Mouse (Mus musculus) ES-Bruce4 (cell line): ENCODE measurements at regions not wholly inside any gene's neighbourhood (a gene's known extent, or its start where the extent isn't known, plus 50 kb on each side); places are given as distances from the start of the nearest gene placed in this dataset.

ENCODE experiments used
- H3K27ac ChIP-seq: 2 replicates; pipeline ENCODE4 v1.5.1; 2012; ENCODE audit warnings: low read length, inconsistent platforms; ENCODE audit not compliant: insufficient read depth
- H3K27me3 ChIP-seq: 2 replicates; pipeline ENCODE4 v1.6.1; 2012; ENCODE audit warnings: mild to moderate bottlenecking, low read length, inconsistent platforms; ENCODE audit not compliant: control insufficient read depth, poor library complexity, insufficient read depth, severe bottlenecking
- H3K36me3 ChIP-seq: 2 replicates; pipeline ENCODE4 v1.6.1; 2012; ENCODE audit warnings: inconsistent platforms, mild to moderate bottlenecking, low read length, moderate library complexity; ENCODE audit not compliant: control insufficient read depth, poor library complexity, insufficient read depth, severe bottlenecking
- H3K4me1 ChIP-seq: one replicate; pipeline ENCODE4 v1.8.1; 2011; ENCODE audit warnings: low read length; ENCODE audit not compliant: control insufficient read depth, insufficient read depth
- H3K4me3 ChIP-seq: 2 replicates; pipeline ENCODE4 v1.5.1; 2011; ENCODE audit warnings: low read depth, mild to moderate bottlenecking, low read length
- H3K9ac ChIP-seq: 2 replicates; pipeline ENCODE4 v1.6.1; 2012; ENCODE audit warnings: low read depth, mild to moderate bottlenecking, inconsistent platforms; ENCODE audit not compliant: poor library complexity, severe bottlenecking
- H3K9me3 ChIP-seq: replicated peaks from 2 replicates; pipeline ENCODE4 v1.6.1; 2012; ENCODE audit warnings: mild to moderate bottlenecking, low read length, inconsistent platforms; ENCODE audit not compliant: control insufficient read depth, poor library complexity, insufficient read depth, severe bottlenecking
- CTCF ChIP-seq: IDR thresholded peaks from one replicate; pipeline ENCODE4 v1.8.1; 2011; ENCODE audit warnings: low read depth, low read length
- EP300 ChIP-seq: IDR thresholded peaks from 2 replicates; pipeline ENCODE4 v1.6.1; 2011; ENCODE audit warnings: low read depth, low read length; ENCODE audit not compliant: insufficient read depth
- POLR2A ChIP-seq: IDR thresholded peaks from one replicate; pipeline ENCODE4 v1.8.1; 2011; ENCODE audit warnings: low read length; ENCODE audit not compliant: insufficient read depth

- no peaks in the 10 kb centered on the region for H3K27me3 ChIP-seq
- H3K4me3 ChIP-seq = no peak overlapping the region
- H3K4me1 ChIP-seq = no peaks in the 10 kb centered on the region
- TF ChIP-seq CTCF = no peak
- H3K9me3 ChIP-seq = no peaks in the 10 kb centered on the region
- no peak overlapping the region for H3K27ac ChIP-seq
- H3K9ac ChIP-seq = no peak overlapping the region
- H3K36me3 ChIP-seq = no peaks in the 10 kb centered on the region
Measured at GRCm38 (mm10) chr8:41556819-41557218, 139.9 kb upstream of the Frg1 start.

DNA sequence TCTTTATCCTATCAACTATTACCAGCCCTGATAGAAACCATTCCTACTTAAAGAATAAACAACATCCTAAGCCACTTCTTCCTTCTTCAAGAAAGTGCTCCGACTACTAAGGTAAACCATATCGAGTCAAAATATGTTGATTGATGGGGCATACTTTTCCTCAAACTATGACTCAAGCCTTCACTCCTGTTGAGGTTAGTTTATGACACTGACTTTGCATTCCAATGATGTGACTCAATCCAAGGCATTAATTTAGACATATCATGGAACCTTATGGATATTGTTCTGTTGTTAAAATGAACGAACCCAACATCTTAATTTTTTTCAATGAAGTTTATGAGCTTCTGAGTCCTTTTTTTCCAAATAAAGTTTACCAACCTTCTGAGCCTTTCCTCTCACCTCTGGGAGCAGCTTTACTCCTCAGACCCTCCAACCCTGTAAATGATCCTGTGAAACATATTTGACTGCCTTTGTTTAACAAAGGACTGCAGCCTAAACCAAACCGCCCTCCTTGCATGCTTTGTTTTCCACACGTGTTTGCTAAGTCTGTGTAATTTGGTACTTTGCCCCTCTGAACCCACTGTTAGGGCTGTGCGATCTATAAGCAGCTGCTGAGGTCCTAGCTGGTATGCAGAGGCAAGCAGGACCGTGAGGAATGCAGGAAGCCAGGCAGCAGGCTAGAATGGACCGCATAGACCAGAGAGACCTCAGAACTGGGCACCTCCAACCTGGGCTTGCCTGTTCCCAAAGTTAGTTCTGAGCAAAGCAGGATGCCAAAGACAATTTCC is 136.1 kb upstream of the Frg1 start:
- H3K4me3 ChIP-seq = no peak overlapping the region
- no peaks in the 10 kb centered on the region for H3K9me3 ChIP-seq
- no peaks in the 10 kb centered on the region for H3K27me3 ChIP-seq
- TF ChIP-seq EP300 (no peak), POLR2A (no peak), CTCF (no peak)
- no peak overlapping the region for H3K27ac ChIP-seq
- H3K36me3 ChIP-seq = no peaks in the 10 kb centered on the region
- H3K4me1 ChIP-seq = no peaks in the 10 kb centered on the region
- H3K9ac ChIP-seq = no peak overlapping the region

DNA sequence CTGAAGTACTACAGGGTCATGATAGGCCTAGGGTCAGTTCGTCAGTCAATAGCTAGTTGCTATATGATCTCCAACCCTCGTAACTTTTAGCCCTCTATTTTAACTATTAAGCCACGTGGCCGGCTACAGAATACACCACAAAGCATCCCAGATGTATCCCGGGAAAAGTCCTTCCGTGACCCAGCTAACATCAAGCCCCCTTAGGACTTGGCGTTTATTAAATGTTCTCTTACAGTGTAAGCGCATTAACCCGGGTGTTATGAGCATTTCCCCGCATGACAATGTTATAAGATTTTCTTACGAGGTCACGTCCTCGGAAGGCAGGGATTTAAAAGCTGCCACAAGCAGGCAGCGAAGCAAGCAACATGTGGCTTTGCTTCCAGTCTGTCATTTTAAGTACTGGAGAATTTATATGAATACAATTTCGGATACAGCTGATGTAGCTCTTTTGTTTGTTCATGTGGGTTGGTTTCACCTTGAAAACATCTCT is 135.1 kb upstream of the Frg1 start:
- Histone ChIP-seq H3K27me3 (no peaks in the 10 kb centered on the region), H3K36me3 (no peaks in the 10 kb centered on the region), H3K9ac (no peak overlapping the region), H3K9me3 (no peaks in the 10 kb centered on the region), H3K4me1 (no peaks in the 10 kb centered on the region), H3K27ac (no peak overlapping the region), H3K4me3 (no peak overlapping the region)
- TF ChIP-seq POLR2A (no peak), CTCF (no peak)

- TF ChIP-seq EP300 (no peak), CTCF (no peak), POLR2A (no peak)
- Histone ChIP-seq H3K4me3 (no peak overlapping the region), H3K9ac (no peak overlapping the region), H3K27me3 (no peaks in the 10 kb centered on the region), H3K36me3 (no peaks in the 10 kb centered on the region), H3K9me3 (no peaks in the 10 kb centered on the region), H3K27ac (no peak overlapping the region), H3K4me1 (no peaks in the 10 kb centered on the region)
Measured at GRCm38 (mm10) chr8:41550095-41550420, 133.2 kb upstream of the Frg1 start.

- Histone ChIP-seq H3K27me3 (no peaks in the 10 kb centered on the region), H3K4me1 (no peaks in the 10 kb centered on the region), H3K27ac (no peak overlapping the region), H3K36me3 (no peaks in the 10 kb centered on the region), H3K9me3 (no peaks in the 10 kb centered on the region), H3K9ac (no peak overlapping the region), H3K4me3 (no peak overlapping the region)
- TF ChIP-seq CTCF = no peak
- TF ChIP-seq EP300 = no peak
- no peak for TF ChIP-seq POLR2A
Measured at GRCm38 (mm10) chr8:41549220-41550094, 132.6 kb upstream of the Frg1 start.

GRCm38 (mm10) chr8:41547730-41548368 is 131.0 kb upstream of the Frg1 start:
- Histone ChIP-seq H3K9me3 (no peaks in the 10 kb centered on the region), H3K4me1 (no peaks in the 10 kb centered on the region), H3K4me3 (no peak overlapping the region), H3K27me3 (no peaks in the 10 kb centered on the region), H3K27ac (no peak overlapping the region), H3K36me3 (no peaks in the 10 kb centered on the region), H3K9ac (no peak overlapping the region)
- no peak for TF ChIP-seq EP300
- no peak for TF ChIP-seq CTCF
- no peak for TF ChIP-seq POLR2A
